Mouse (Mus musculus): ENCODE data around the gene Denr. TPM values are rescaled to one million over a fixed set of nuclear protein-coding genes. Genes with fewer than 3 reads are reported as not detected.

The Denr gene
- polyA plus RNA-seq, 1 experiment from 2014 or later = 135 TPM

GRCm38 (mm10) chr5:123893520-123893919 is 13.5 kb upstream of the Denr start:
- H3K4me2 ChIP-seq (replicated peaks; ENCODE audit: low read depth, low read length) = no peak overlapping the region
- H3K4me1 ChIP-seq (ENCODE audit: control insufficient read depth, insufficient read depth, low read length) = 0 out of 2 replicates have a peak, but pooled peaks cover 2% of the 10 kb centered on the region
- no peaks in the 10 kb centered on the region for H3K36me3 ChIP-seq (ENCODE audit: control insufficient read depth, insufficient read depth, low read length)
- H3K9me3 ChIP-seq (ENCODE audit: control insufficient read depth, low read length) = no peaks in the 10 kb centered on the region
- no peaks in the 10 kb centered on the region for H3K27me3 ChIP-seq (ENCODE audit: control insufficient read depth, insufficient read depth, low read length)
- 91% methylated on average over 5 of the region's 5 CpGs for WGBS
- no peak overlapping the region for H3K9ac ChIP-seq (ENCODE audit: low read depth, low read length)
- H3K4me3 ChIP-seq (ENCODE audit: low read length) = no peak overlapping the region
- H3K27ac ChIP-seq (ENCODE audit: low read depth, low read length) = no peak overlapping the region
- ATAC-seq (ENCODE audit: low FRiP score, low TSS enrichment) = no peak

GRCm38 (mm10) chr5:123896395-123896794 is 10.6 kb upstream of the Denr start:
- no peaks in the 10 kb centered on the region for H3K27me3 ChIP-seq (ENCODE audit: control insufficient read depth, insufficient read depth, low read length)
- no peak overlapping the region for H3K4me2 ChIP-seq (replicated peaks; ENCODE audit: low read depth, low read length)
- H3K4me3 ChIP-seq (ENCODE audit: low read length) = no peak overlapping the region
- H3K9ac ChIP-seq (ENCODE audit: low read depth, low read length) = no peak overlapping the region
- H3K4me1 ChIP-seq (ENCODE audit: control insufficient read depth, insufficient read depth, low read length) = 0 out of 2 replicates have a peak, but pooled peaks cover 2% of the 10 kb centered on the region
- ATAC-seq (ENCODE audit: low FRiP score, low TSS enrichment) = 0 out of 2 replicates have a peak, but pooled peaks have one; percentile 26
- 50% methylated on average over 11 of the region's 11 CpGs for WGBS
- H3K9me3 ChIP-seq (ENCODE audit: control insufficient read depth, low read length) = no peaks in the 10 kb centered on the region
- peak overlapping the region; percentile 17; the same call in 1 of the 2 replicates for H3K27ac ChIP-seq (ENCODE audit: low read depth, low read length)
- H3K36me3 ChIP-seq (ENCODE audit: control insufficient read depth, insufficient read depth, low read length) = no peaks in the 10 kb centered on the region

- no peak overlapping the region for H3K4me3 ChIP-seq (ENCODE audit: low read length)
- H3K36me3 ChIP-seq (ENCODE audit: control insufficient read depth, insufficient read depth, low read length) = no peaks in the 10 kb centered on the region
- no peaks in the 10 kb centered on the region for H3K4me1 ChIP-seq (ENCODE audit: control insufficient read depth, insufficient read depth, low read length)
- no peak overlapping the region for H3K4me2 ChIP-seq (replicated peaks; ENCODE audit: low read depth, low read length)
- H3K27ac ChIP-seq (ENCODE audit: low read depth, low read length) = no peak overlapping the region
- no peak for ATAC-seq (ENCODE audit: low FRiP score, low TSS enrichment)
- H3K27me3 ChIP-seq (ENCODE audit: control insufficient read depth, insufficient read depth, low read length) = no peaks in the 10 kb centered on the region
- no peak overlapping the region for H3K9ac ChIP-seq (ENCODE audit: low read depth, low read length)
- no peaks in the 10 kb centered on the region for H3K9me3 ChIP-seq (ENCODE audit: control insufficient read depth, low read length)
- 86% methylated on average over 13 of the region's 13 CpGs for WGBS
Measured at GRCm38 (mm10) chr5:123897352-123897751, 9.6 kb upstream of the Denr start.

GRCm38 (mm10) chr5:123904059-123904672 is 2.8 kb upstream of the Denr start:
- 71% methylated on average over 11 of the region's 11 CpGs for WGBS
- peaks cover 9% of the 10 kb centered on the region for H3K4me1 ChIP-seq (ENCODE audit: control insufficient read depth, insufficient read depth, low read length)
- H3K36me3 ChIP-seq (ENCODE audit: control insufficient read depth, insufficient read depth, low read length) = peaks cover 8% of the 10 kb centered on the region; the same call in 1 of the 2 replicates
- H3K27me3 ChIP-seq (ENCODE audit: control insufficient read depth, insufficient read depth, low read length) = no peaks in the 10 kb centered on the region
- H3K4me3 ChIP-seq (ENCODE audit: low read length) = no peak overlapping the region
- no peak overlapping the region for H3K9ac ChIP-seq (ENCODE audit: low read depth, low read length)
- no peak for ATAC-seq (ENCODE audit: low FRiP score, low TSS enrichment)
- no peaks in the 10 kb centered on the region for H3K9me3 ChIP-seq (ENCODE audit: control insufficient read depth, low read length)
- no peak overlapping the region for H3K27ac ChIP-seq (ENCODE audit: low read depth, low read length)
- no peak overlapping the region for H3K4me2 ChIP-seq (replicated peaks; ENCODE audit: low read depth, low read length)

GRCm38 (mm10) chr5:123906146-123906975 is 614 bp upstream of the Denr start:
- Histone ChIP-seq H3K27me3 (ENCODE audit: control insufficient read depth, insufficient read depth, low read length) (no peaks in the 10 kb centered on the region), H3K4me1 (ENCODE audit: control insufficient read depth, insufficient read depth, low read length) (peaks cover 9% of the 10 kb centered on the region), H3K9me3 (ENCODE audit: control insufficient read depth, low read length) (no peaks in the 10 kb centered on the region), H3K4me2 (replicated peaks; ENCODE audit: low read depth, low read length) (no peak overlapping the region; the same call in 1 of the 2 replicates), H3K4me3 (ENCODE audit: low read length) (peak overlapping the region; percentile 77), H3K36me3 (ENCODE audit: control insufficient read depth, insufficient read depth, low read length) (peaks cover 26% of the 10 kb centered on the region), H3K27ac (ENCODE audit: low read depth, low read length) (no peak overlapping the region), H3K9ac (ENCODE audit: low read depth, low read length) (no peak overlapping the region)
- 74% methylated on average over 17 of the region's 17 CpGs for WGBS
- ATAC-seq (ENCODE audit: low FRiP score, low TSS enrichment) = no peak

- H3K4me1 ChIP-seq (ENCODE audit: control insufficient read depth, insufficient read depth, low read length) = peaks cover 9% of the 10 kb centered on the region
- H3K27me3 ChIP-seq (ENCODE audit: control insufficient read depth, insufficient read depth, low read length) = no peaks in the 10 kb centered on the region
- H3K4me3 ChIP-seq (ENCODE audit: low read length) = peak overlapping the region; percentile 77
- ATAC-seq (ENCODE audit: low FRiP score, low TSS enrichment) = no peak
- H3K4me2 ChIP-seq (replicated peaks; ENCODE audit: low read depth, low read length) = peak overlapping the region; percentile 74
- no peaks in the 10 kb centered on the region for H3K9me3 ChIP-seq (ENCODE audit: control insufficient read depth, low read length)
- H3K9ac ChIP-seq (ENCODE audit: low read depth, low read length) = peak overlapping the region; percentile 92
- peak overlapping the region; percentile 39; the same call in 1 of the 2 replicates for H3K27ac ChIP-seq (ENCODE audit: low read depth, low read length)
- WGBS = 3% methylated on average over 10 of the region's 10 CpGs
- peaks cover 37% of the 10 kb centered on the region for H3K36me3 ChIP-seq (ENCODE audit: control insufficient read depth, insufficient read depth, low read length)
Measured at GRCm38 (mm10) chr5:123907631-123907977, 629 bp downstream of the Denr start.

GRCm38 (mm10) chr5:123914852-123915251 is 7.9 kb downstream of the Denr start:
- ATAC-seq (ENCODE audit: low FRiP score, low TSS enrichment) = no peak
- H3K27ac ChIP-seq (ENCODE audit: low read depth, low read length) = no peak overlapping the region
- H3K4me1 ChIP-seq (ENCODE audit: control insufficient read depth, insufficient read depth, low read length) = no peaks in the 10 kb centered on the region
- no peaks in the 10 kb centered on the region for H3K27me3 ChIP-seq (ENCODE audit: control insufficient read depth, insufficient read depth, low read length)
- WGBS = 86% methylated on average over 3 of the region's 3 CpGs
- H3K9me3 ChIP-seq (ENCODE audit: control insufficient read depth, low read length) = no peaks in the 10 kb centered on the region
- no peak overlapping the region for H3K4me3 ChIP-seq (ENCODE audit: low read length)
- H3K9ac ChIP-seq (ENCODE audit: low read depth, low read length) = no peak overlapping the region
- H3K36me3 ChIP-seq (ENCODE audit: control insufficient read depth, insufficient read depth, low read length) = peaks cover 75% of the 10 kb centered on the region
- no peak overlapping the region for H3K4me2 ChIP-seq (replicated peaks; ENCODE audit: low read depth, low read length)

- H3K36me3 ChIP-seq (ENCODE audit: control insufficient read depth, insufficient read depth, low read length) = peaks cover 87% of the 10 kb centered on the region
- H3K9ac ChIP-seq (ENCODE audit: low read depth, low read length) = no peak overlapping the region
- no peaks in the 10 kb centered on the region for H3K4me1 ChIP-seq (ENCODE audit: control insufficient read depth, insufficient read depth, low read length)
- H3K27ac ChIP-seq (ENCODE audit: low read depth, low read length) = no peak overlapping the region
- ATAC-seq (ENCODE audit: low FRiP score, low TSS enrichment) = no peak
- WGBS = 91% methylated on average over 6 of the region's 6 CpGs
- H3K4me2 ChIP-seq (replicated peaks; ENCODE audit: low read depth, low read length) = no peak overlapping the region
- H3K9me3 ChIP-seq (ENCODE audit: control insufficient read depth, low read length) = no peaks in the 10 kb centered on the region
- no peak overlapping the region for H3K4me3 ChIP-seq (ENCODE audit: low read length)
- no peaks in the 10 kb centered on the region for H3K27me3 ChIP-seq (ENCODE audit: control insufficient read depth, insufficient read depth, low read length)
Measured at GRCm38 (mm10) chr5:123922112-123922511, 15.1 kb downstream of the Denr start.

- H3K9me3 ChIP-seq (ENCODE audit: control insufficient read depth, low read length) = no peaks in the 10 kb centered on the region
- no peak within 1 kb of the TSS for H3K4me2 ChIP-seq (replicated peaks; ENCODE audit: low read depth, low read length)
- H3K4me3 ChIP-seq (ENCODE audit: low read length) = no peak within 1 kb of the TSS
- peaks cover 64% of the 10 kb centered on the region for H3K36me3 ChIP-seq (ENCODE audit: control insufficient read depth, insufficient read depth, low read length)
- no peak within 1 kb of the TSS for H3K27ac ChIP-seq (ENCODE audit: low read depth, low read length)
- WGBS = 89% methylated on average over 9 of the region's 9 CpGs
- no peaks in the 10 kb centered on the region for H3K27me3 ChIP-seq (ENCODE audit: control insufficient read depth, insufficient read depth, low read length)
- H3K4me1 ChIP-seq (ENCODE audit: control insufficient read depth, insufficient read depth, low read length) = 0 out of 2 replicates have a peak, but pooled peaks cover 5% of the 10 kb centered on the region
- no peak within 1 kb of the TSS for H3K9ac ChIP-seq (ENCODE audit: low read depth, low read length)
- no peak for ATAC-seq (ENCODE audit: low FRiP score, low TSS enrichment)
Measured at GRCm38 (mm10) chr5:123927118-123927517, 20.1 kb downstream of the Denr start, which contains the start of gene Gm43518. Gene Gm43518 (plus strand): TSS chr5:123927418.

All from kidney, embryonic 14.5 days (tissue).